Mouse (Mus musculus) gastrocnemius, postnatal 4 days (tissue): ENCODE measurements around the gene Klc1. TPM values are rescaled to one million over a fixed set of nuclear protein-coding genes. Genes with fewer than 3 reads are reported as not detected.

Experiments used
- DNase-seq, 2 experiments: peaks; one replicate each; pipeline ENCODE4 v3.0.0; 2021 to 2022; ENCODE audit warnings: low spot score in 2 of 2, mixed read lengths in 2 of 2
- total RNA-seq, 2 experiments: library from RNA; stranded (reverse); gene quantifications; 2 replicates each; pipeline ENCODE4 v1.2.3; 2021

The Klc1 gene
- total RNA-seq, 2 experiments from 2014 or later = 117 to 120 TPM

GRCm38 (mm10) chr12:111846815-111847214 lies 88.2 kb downstream of the Klc1 start:
- DNase-seq = no peak

- DNase-seq = no peak
These were observed 89.7 kb downstream of the Klc1 start for GRCm38 (mm10) chr12:111848300-111848798.

GRCm38 (mm10) chr12:111851235-111851634 lies 92.6 kb downstream of the Klc1 start:
- no peak for DNase-seq

- peak in 1 of 2 experiments; percentile 47 for DNase-seq
These were observed 93.1 kb downstream of the Klc1 start for GRCm38 (mm10) chr12:111851745-111852144.

- peak in 1 of 2 experiments; percentile 37 for DNase-seq
These were observed 94.4 kb downstream of the Klc1 start for GRCm38 (mm10) chr12:111853011-111853436.

- DNase-seq = no peak
These were observed 94.9 kb downstream of the Klc1 start for GRCm38 (mm10) chr12:111853546-111853945.

- DNase-seq = no peak
These were observed 96.8 kb downstream of the Klc1 start for GRCm38 (mm10) chr12:111855448-111855847.

Other genes starting within 250 kb of the Klc1 start
- gene Eif5, start 220.8 kb upstream of the Klc1 start, total RNA-seq = 100 to 1,000 TPM; 157 to 160 TPM
- 10 to 100 TPM; 62.1 to 72.5 TPM for gene Mark3, start 184.3 kb upstream of the Klc1 start, total RNA-seq
- gene Ckb, start 86.5 kb upstream of the Klc1 start, total RNA-seq = 10 to 100 TPM; 48.6 to 61.8 TPM
- 1 to 10 TPM; 7.3 to 7.9 TPM for gene Trmt61a, start 80.7 kb upstream of the Klc1 start, total RNA-seq
- gene Bag5, start 45.6 kb upstream of the Klc1 start, total RNA-seq = 10 to 100 TPM; 27.5 to 32.1 TPM
- gene Apopt1, start 45.6 kb upstream of the Klc1 start, total RNA-seq = 10 to 100 TPM; 36.1 to 40.1 TPM
- gene Xrcc3, start 55.0 kb downstream of the Klc1 start, total RNA-seq = 1 to 10 TPM; 5.4 to 5.5 TPM
- 10 to 100 TPM; 35.8 TPM for gene Zfyve21, start 55.3 kb downstream of the Klc1 start, total RNA-seq
- gene Ppp1r13b, start 149.3 kb downstream of the Klc1 start, total RNA-seq = 10 to 100 TPM; 13.1 to 15.8 TPM
- gene Atp5mpl, start 208.1 kb downstream of the Klc1 start, total RNA-seq = 100 to 1,000 TPM; 830 to 852 TPM
- gene Tdrd9, start 212.7 kb downstream of the Klc1 start, total RNA-seq = under 1 TPM; 0.44 to 0.49 TPM
- not detected for gene Rd3l, start 222.5 kb downstream of the Klc1 start, total RNA-seq